Mouse (Mus musculus) heart, adult 2 months (tissue): Measurements from ENCODE around the gene Mkrn2os.

Source experiments
- CTCF ChIP-seq: fragments of 200-600 bp; IDR thresholded peaks from 2 replicates; pipeline ENCODE4 v1.8.1; 2022; ENCODE audit warnings: antibody characterized with exemption, mild to moderate bottlenecking, moderate library complexity
- EP300 ChIP-seq: fragments of 200-500 bp; IDR thresholded peaks from 2 replicates; pipeline ENCODE4 v1.6.1; 2011; ENCODE audit warnings: low read depth, low read length, control low read depth; ENCODE audit not compliant: insufficient read depth
- POLR2A ChIP-seq: fragments of 200-500 bp; IDR thresholded peaks from 2 replicates; pipeline ENCODE4 v1.6.1; 2011; ENCODE audit warnings: mild to moderate bottlenecking, low read depth, low read length, control low read depth; ENCODE audit not compliant: insufficient read depth

DNA sequence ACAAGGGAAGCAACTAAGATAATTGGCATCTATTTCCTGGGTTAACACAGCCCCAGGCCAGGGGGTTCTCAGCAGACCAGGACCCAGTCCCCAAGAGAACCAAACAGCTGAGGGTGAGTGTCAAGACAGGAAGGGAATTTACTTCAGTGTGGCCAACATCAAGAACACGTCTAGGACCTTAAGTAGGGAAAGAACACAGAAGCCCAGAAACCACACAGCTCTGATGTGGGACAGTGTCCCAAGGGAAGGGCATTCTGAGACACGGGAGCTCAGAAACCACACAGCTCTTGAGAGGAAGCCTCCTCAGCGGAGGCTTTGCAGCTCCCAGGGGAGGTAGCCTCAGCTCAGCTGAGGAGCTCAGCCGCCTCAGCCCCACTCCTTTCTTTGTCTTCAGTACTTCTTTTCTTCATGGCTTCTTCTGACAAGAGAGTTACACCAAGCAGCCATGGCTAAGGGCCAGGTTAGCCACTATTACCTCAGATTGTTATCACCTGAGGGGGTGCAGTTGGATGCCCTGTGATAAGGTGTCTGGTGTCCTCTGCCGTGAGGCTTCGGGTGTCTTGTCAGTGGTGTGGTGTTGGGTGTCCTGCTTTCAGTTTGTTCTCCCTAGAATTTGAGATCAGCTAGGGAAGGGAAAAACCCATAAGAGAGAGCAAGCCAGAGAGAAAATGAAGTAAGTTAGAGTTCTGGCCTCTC, 8.8 kb downstream of the Mkrn2os start:
- no peak for TF ChIP-seq CTCF
- TF ChIP-seq EP300 = no peak
- TF ChIP-seq POLR2A = no peak
